Mouse (Mus musculus): ENCODE results near the gene Copb1. TPM values are rescaled to one million over a fixed set of nuclear protein-coding genes. Genes with fewer than 3 reads are reported as not detected.

Gene Copb1
- polyA plus RNA-seq, 1 experiment = 81.6 TPM

Other genes with a start within 250 kb of the Copb1 start
- gene Rras2, start 136.9 kb downstream of the Copb1 start, polyA plus RNA-seq (2012; rRNA removed) = 32.3 and 41.7 TPM in 2 replicates
- gene Psma1, start 21.4 kb upstream of the Copb1 start, polyA plus RNA-seq (2012; rRNA removed) = 181 and 227 TPM in 2 replicates
- 18.2 and 20.7 TPM in 2 replicates for gene Pde3b, start 160.6 kb upstream of the Copb1 start, polyA plus RNA-seq (2012; rRNA removed)

Measured in urinary bladder, adult 2 months (tissue).